In the genomic region with DNA sequence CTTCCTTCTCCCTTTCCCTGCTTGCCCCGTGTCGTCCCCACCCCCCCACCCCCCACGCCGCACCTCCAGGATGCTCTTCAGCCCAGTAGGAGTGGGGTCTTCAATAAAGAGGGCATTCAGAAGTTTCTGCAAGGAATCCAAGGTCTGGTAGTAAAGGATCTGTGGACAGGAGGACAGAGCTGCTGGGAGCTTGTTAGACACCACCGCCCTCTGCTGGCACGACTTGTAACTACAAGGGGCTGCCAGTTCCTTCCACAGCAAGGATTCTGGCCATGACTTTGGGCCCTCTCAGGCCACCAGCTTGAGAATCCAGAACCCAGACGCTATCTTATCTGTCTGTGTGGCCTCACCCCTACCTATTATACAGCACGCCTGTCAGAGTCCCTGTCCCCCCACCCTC, we compare ENCODE assay signal across 8 mouse cellular contexts. TPM values are rescaled to one million over a fixed set of nuclear protein-coding genes. Genes with fewer than 3 reads are reported as not detected.
A peak's percentile ranks its signal among the peaks of the same experiment; 100 is the strongest.
DNase-seq lines count a peak whose midpoint lies in the region; ATAC-seq and TF ChIP-seq lines count a peak whose summit lies in the region.

No protein-coding gene starts in this region.

- no peak overlapping the region for H3K9ac ChIP-seq in forebrain, embryonic 11.5 days (ENCODE audit: low read length)

- H3K4me1 ChIP-seq in E14TG2a.4 (replicated peaks; ENCODE audit: low read depth, low read length) = peaks cover 50% of the 10 kb centered on the region
- peaks cover 5% of the 10 kb centered on the region; the same call in 1 of the 2 replicates for H3K4me1 ChIP-seq in forebrain, embryonic 11.5 days (replicated peaks; ENCODE audit: control insufficient read depth, insufficient read depth, low read length)

- 1% methylated on average over 8 of the region's 8 CpGs for WGBS in forebrain, embryonic 11.5 days

- peak; percentile 96 for TF ChIP-seq CTCF in E14TG2a.4 (conservative IDR thresholded peaks at IDR 0.05; ENCODE audit: low read length)

- peak; percentile 42 for DNase-seq in c-Kit-positive CD71-negative TER-119-negative erythroid progenitor cells, embryonic 14.5 days (ENCODE audit: low read depth)
- DNase-seq in forebrain, embryonic 11.5 days (ENCODE audit: low spot score) = peak; percentile 91
- DNase-seq in heart, postnatal 10 days = peak; percentile 76 to 89
- DNase-seq in layer of hippocampus, adult 18-20 months (ENCODE audit: low spot score in 2 of 2) = peak; percentile 69 to 87
- peak; percentile 62 to 67 for DNase-seq in lung, adult 18-20 months
- DNase-seq in testis, postnatal 10 days (ENCODE audit: low spot score) = peak; percentile 94

- H3K4me3 ChIP-seq in E14TG2a.4 (replicated peaks; ENCODE audit: low read length) = no peak overlapping the region
- H3K4me3 ChIP-seq in forebrain, embryonic 11.5 days (ENCODE audit: low read depth, low read length) = no peak overlapping the region

- intact Hi-C loops in heart, postnatal 10 days (cut with DNase I) = loop anchor here (1.0 to 5.0 kb wide), 3 partner anchors 77 to 454 kb away; no protein-coding TSS in a partner anchor

- ATAC-seq in forebrain, embryonic 11.5 days (replicated peaks; ENCODE audit: low FRiP score) = peak; percentile 24; the same call in 1 of the 2 replicates
- peak; percentile 38; the same call in 1 of the 2 replicates for ATAC-seq in neutrophil, adult 5-6 weeks (ENCODE audit: extremely low read depth, insufficient number of reproducible peaks, low FRiP score, poor library complexity, severe bottlenecking)

- H3K9me3 ChIP-seq in E14TG2a.4 (ENCODE audit: low read length) = no peaks in the 10 kb centered on the region
- no peaks in the 10 kb centered on the region for H3K9me3 ChIP-seq in forebrain, embryonic 11.5 days (ENCODE audit: control insufficient read depth, low read length)

- H3K27ac ChIP-seq in forebrain, embryonic 11.5 days (ENCODE audit: low read depth, low read length) = no peak overlapping the region

- no peaks in the 10 kb centered on the region for H3K36me3 ChIP-seq in E14TG2a.4 (ENCODE audit: insufficient read depth, low read length)
- no peaks in the 10 kb centered on the region for H3K36me3 ChIP-seq in forebrain, embryonic 11.5 days (ENCODE audit: control insufficient read depth, insufficient read depth, low read length)

- no peak overlapping the region for H3K4me2 ChIP-seq in forebrain, embryonic 11.5 days (ENCODE audit: low read depth, low read length, severe bottlenecking)

- H3K27me3 ChIP-seq in E14TG2a.4 (ENCODE audit: insufficient read depth, low read length) = peaks cover 9% of the 10 kb centered on the region; the same call in 1 of the 2 replicates
- no peaks in the 10 kb centered on the region for H3K27me3 ChIP-seq in forebrain, embryonic 11.5 days (ENCODE audit: control insufficient read depth, insufficient read depth, low read length)

RNA-seq across cellular contexts. Expression of a gene that starts 22.3 kb away (rescaled TPM):
- 0.11 TPM in 1 of 2 replicates, not detected in the other for polyA plus RNA-seq in forebrain, embryonic 11.5 days (2014; fragmentation: Nextera tagmentation; extraction: Ambion mirVana)
- total RNA-seq in heart, postnatal 10 days (2021) = under 1 TPM; 0.29 to 0.60 TPM
- 1 to 10 TPM; 4.1 to 5.0 TPM for total RNA-seq in layer of hippocampus, adult 18-20 months (2021)
- total RNA-seq in neutrophil, adult 5-6 weeks (2017) = not detected in 2 replicates

RNA-seq across cellular contexts. Expression of a gene that starts 25.3 kb away (rescaled TPM):
- polyA plus RNA-seq in forebrain, embryonic 11.5 days (2014; fragmentation: Nextera tagmentation; extraction: Ambion mirVana) = not detected in 2 replicates
- total RNA-seq in heart, postnatal 10 days (2021) = under 1 TPM; 0.36 to 0.62 TPM
- not detected for total RNA-seq in layer of hippocampus, adult 18-20 months (2021)
- not detected in 2 replicates for total RNA-seq in neutrophil, adult 5-6 weeks (2017)

RNA-seq across cellular contexts. Expression of a gene that starts 29.7 kb away (rescaled TPM):
- polyA plus RNA-seq in forebrain, embryonic 11.5 days (2014; fragmentation: Nextera tagmentation; extraction: Ambion mirVana) = 99.2 and 101 TPM in 2 replicates
- total RNA-seq in heart, postnatal 10 days (2021) = 10 to 100 TPM; 19.9 to 21.9 TPM
- total RNA-seq in layer of hippocampus, adult 18-20 months (2021) = 10 to 100 TPM; 43.1 to 46.4 TPM
- 29.7 and 36.6 TPM in 2 replicates for total RNA-seq in neutrophil, adult 5-6 weeks (2017)

RNA-seq across cellular contexts. Expression of a gene that starts 57.5 kb away (rescaled TPM):
- 13.3 and 13.9 TPM in 2 replicates for polyA plus RNA-seq in forebrain, embryonic 11.5 days (2014; fragmentation: Nextera tagmentation; extraction: Ambion mirVana)
- 1 to 10 TPM; 4.2 to 5.0 TPM for total RNA-seq in heart, postnatal 10 days (2021)
- 1 to 10 TPM; 6.9 TPM for total RNA-seq in layer of hippocampus, adult 18-20 months (2021)
- total RNA-seq in neutrophil, adult 5-6 weeks (2017) = 3.6 and 5.9 TPM in 2 replicates

Comparison
In these comparisons a context has a peak if more than half of its experiments do, and no peak if none do; other contexts are left out.
1. DNase-seq: peak in every context shown above with its lines; median percentile 94 in testis, postnatal 10 days; 91 in forebrain, embryonic 11.5 days; 82 in heart, postnatal 10 days; 78 in layer of hippocampus, adult 18-20 months; 64 in lung, adult 18-20 months; 42 in c-Kit-positive CD71-negative TER-119-negative erythroid progenitor cells, embryonic 14.5 days.